Mouse (Mus musculus): Measurements from ENCODE around the gene Bcas2. TPM values are rescaled to one million over a fixed set of nuclear protein-coding genes. Genes with fewer than 3 reads are reported as not detected.

The Bcas2 gene
- polyA plus RNA-seq (2012; rRNA removed; ENCODE audit: low replicate concordance) = 17.3 and 21.6 TPM in 2 replicates

GRCm38 (mm10) chr3:103171505-103172267, at the start of gene Bcas2:
TSS of gene Bcas2 (plus strand) at chr3:103171655.

Other genes starting within 250 kb of the Bcas2 start
- gene Sycp1, start 235.6 kb upstream of the Bcas2 start, polyA plus RNA-seq (2012; rRNA removed; ENCODE audit: low replicate concordance) = not detected in 2 replicates
- not detected in 2 replicates for gene Nr1h5, start 207.5 kb upstream of the Bcas2 start, polyA plus RNA-seq (2012; rRNA removed; ENCODE audit: low replicate concordance)
- gene Sike1, start 175.9 kb upstream of the Bcas2 start, polyA plus RNA-seq (2012; rRNA removed; ENCODE audit: low replicate concordance) = 17.6 and 27.7 TPM in 2 replicates
- 18.7 and 55.8 TPM in 2 replicates for gene Csde1, start 151.2 kb upstream of the Bcas2 start, polyA plus RNA-seq (2012; rRNA removed; ENCODE audit: low replicate concordance)
- 12.0 and 29.8 TPM in 2 replicates for gene Nras, start 113.4 kb upstream of the Bcas2 start, polyA plus RNA-seq (2012; rRNA removed; ENCODE audit: low replicate concordance)
- 1.1 and 210 TPM in 2 replicates for gene Ampd1, start 97.6 kb upstream of the Bcas2 start, polyA plus RNA-seq (2012; rRNA removed; ENCODE audit: low replicate concordance)
- gene Dennd2c, start 69.1 kb upstream of the Bcas2 start, polyA plus RNA-seq (2012; rRNA removed; ENCODE audit: low replicate concordance) = 1.1 and 3.1 TPM in 2 replicates
- 8.7 and 16.7 TPM in 2 replicates for gene Trim33, start 107.6 kb downstream of the Bcas2 start, polyA plus RNA-seq (2012; rRNA removed; ENCODE audit: low replicate concordance)

All from mammary gland, adult 2 months (tissue).